17 mouse cellular contexts compared by ENCODE assay signal in the genomic region with DNA sequence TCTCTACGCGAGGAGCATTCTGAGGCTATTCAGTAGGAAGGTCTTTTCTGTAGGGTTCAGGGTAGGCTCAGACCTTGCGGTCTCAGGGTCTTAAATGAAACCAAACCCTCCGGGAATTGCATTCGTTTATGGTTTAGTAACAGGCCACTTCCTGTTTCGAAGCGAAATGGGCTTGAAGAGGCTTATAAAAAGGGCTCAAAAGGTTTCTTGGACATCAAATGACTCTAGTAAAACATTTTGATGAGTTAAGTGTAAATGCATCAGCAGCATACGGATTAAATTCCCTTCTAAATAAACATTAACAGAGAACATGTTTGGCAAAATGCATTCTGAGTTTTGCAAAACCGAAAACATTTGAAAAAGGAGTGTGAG.
DNase-seq lines count a peak whose midpoint lies in the region; ATAC-seq and TF ChIP-seq lines count a peak whose summit lies in the region.
"Had no signal": no experiment of that assay in that cellular context is flagged by ENCODE, and none has a peak within 500 bp of the region (broad histone marks: within the 10 kb centered on the region; RNA-seq: fewer than 3 reads in every experiment).

No protein-coding gene starts in this region.

- H3K4me1 ChIP-seq in kidney, embryonic 16.5 days (ENCODE audit: insufficient read depth, low read length), result 0 out of 2 replicates have a peak, but pooled peaks cover 4% of the 10 kb centered on the region
- H3K4me1 ChIP-seq in embryonic facial prominence, embryonic 14.5 days (ENCODE audit: control insufficient read depth, insufficient read depth, low read length), result peaks cover 11% of the 10 kb centered on the region; the same call in 1 of the 2 replicates
- peaks cover 10% of the 10 kb centered on the region for H3K4me1 ChIP-seq in stomach, embryonic 14.5 days (ENCODE audit: control insufficient read depth, insufficient read depth, low read length)
- no peaks in the 10 kb centered on the region for H3K4me1 ChIP-seq in cerebellum, adult 2 months (ENCODE audit: control insufficient read depth, insufficient read depth, low read length)
- H3K4me1 ChIP-seq: liver, embryonic 12.5 days; neural tube, embryonic 15.5 days had no signal

- H3K4me3 ChIP-seq in kidney, embryonic 16.5 days (ENCODE audit: low read length), result no peak overlapping the region
- no peak overlapping the region for H3K4me3 ChIP-seq in embryonic facial prominence, embryonic 14.5 days (ENCODE audit: low read depth, low read length)
- H3K4me3 ChIP-seq in stomach, embryonic 14.5 days (ENCODE audit: low read depth, low read length), result no peak overlapping the region
- no peak overlapping the region for H3K4me3 ChIP-seq in cerebellum, adult 2 months (replicated peaks; ENCODE audit: insufficient read depth, low read depth, low read length)
- H3K4me3 ChIP-seq: heart, adult 2 months; left cerebral cortex, adult 2 months; liver, embryonic 12.5 days; neural tube, embryonic 15.5 days had no signal

- H3K27ac ChIP-seq in kidney, embryonic 16.5 days (ENCODE audit: low read length), result peak overlapping the region; percentile 56
- peak overlapping the region; percentile 23 for H3K27ac ChIP-seq in embryonic facial prominence, embryonic 14.5 days (replicated peaks; ENCODE audit: low read depth, low read length)
- peak overlapping the region; percentile 88 for H3K27ac ChIP-seq in stomach, embryonic 14.5 days (ENCODE audit: low read length)
- H3K27ac ChIP-seq in cerebellum, adult 2 months (ENCODE audit: insufficient read depth, low read length), result no peak overlapping the region
- H3K27ac ChIP-seq: heart, adult 2 months; left cerebral cortex, adult 2 months; liver, embryonic 12.5 days; macrophage; neural tube, embryonic 15.5 days had no signal

- H3K4me2 ChIP-seq in kidney, embryonic 16.5 days (replicated peaks; ENCODE audit: low read depth, low read length), result no peak overlapping the region
- H3K4me2 ChIP-seq in embryonic facial prominence, embryonic 14.5 days (ENCODE audit: low read depth, low read length), result peak overlapping the region; percentile 3; the same call in 1 of the 2 replicates
- peak overlapping the region; percentile 8; the same call in 1 of the 2 replicates for H3K4me2 ChIP-seq in stomach, embryonic 14.5 days (replicated peaks; ENCODE audit: low read depth, low read length)
- H3K4me2 ChIP-seq: liver, embryonic 12.5 days; neural tube, embryonic 15.5 days had no signal

- 30% methylated on average over 9 of the region's 9 CpGs for WGBS in kidney, embryonic 16.5 days
- WGBS in embryonic facial prominence, embryonic 14.5 days, result 35% methylated on average over 9 of the region's 9 CpGs
- WGBS in stomach, embryonic 14.5 days, result 35% methylated on average over 9 of the region's 9 CpGs
- WGBS in cerebellum, adult 2 months, result 89% methylated on average over 9 of the region's 9 CpGs

- no peak for DNase-seq in kidney, postnatal 25 days
- DNase-seq in embryonic facial prominence, embryonic 14.5 days (ENCODE audit: low spot score), result peak; percentile 72
- peak; percentile 33 for DNase-seq in hindlimb bud, embryonic 11.5 days (ENCODE audit: extremely low spot score, low read depth, low spot score)
- no peak for DNase-seq in thymus, postnatal 10 days (ENCODE audit: low spot score in 2 of 2)
- no peak for DNase-seq in cerebellum, adult 2 months
- DNase-seq: cerebellum, adult 9-11 months; heart, adult 2 months; right cerebral cortex, adult 18-20 months; thymus, postnatal 14 days had no signal

- H3K9ac ChIP-seq in kidney, embryonic 16.5 days (replicated peaks; ENCODE audit: low read length), result no peak overlapping the region
- H3K9ac ChIP-seq in embryonic facial prominence, embryonic 14.5 days (ENCODE audit: low read depth, low read length), result no peak overlapping the region
- no peak overlapping the region for H3K9ac ChIP-seq in stomach, embryonic 14.5 days (replicated peaks; ENCODE audit: low read depth, low read length)
- H3K9ac ChIP-seq: liver, embryonic 12.5 days; neural tube, embryonic 15.5 days had no signal

- H3K27me3 ChIP-seq in kidney, embryonic 16.5 days (ENCODE audit: insufficient read depth, low read length), result no peaks in the 10 kb centered on the region
- no peaks in the 10 kb centered on the region for H3K27me3 ChIP-seq in embryonic facial prominence, embryonic 14.5 days (replicated peaks; ENCODE audit: control insufficient read depth, insufficient read depth, low read length)
- H3K27me3 ChIP-seq in stomach, embryonic 14.5 days (ENCODE audit: control insufficient read depth, insufficient read depth, low read length), result no peaks in the 10 kb centered on the region
- no peaks in the 10 kb centered on the region for H3K27me3 ChIP-seq in cerebellum, adult 2 months (ENCODE audit: control insufficient read depth, insufficient read depth, low read length)
- H3K27me3 ChIP-seq: CH12.LX; liver, embryonic 12.5 days; neural tube, embryonic 15.5 days; Patski had no signal

- no peak for TF ChIP-seq POLR2A in cerebellum, adult 2 months (IDR thresholded peaks at IDR 0.05; ENCODE audit: borderline replicate concordance, insufficient read depth, low read length)

- no peaks in the 10 kb centered on the region for H3K9me3 ChIP-seq in kidney, embryonic 16.5 days (ENCODE audit: low read length)
- H3K9me3 ChIP-seq in embryonic facial prominence, embryonic 14.5 days (ENCODE audit: control insufficient read depth, low read length), result no peaks in the 10 kb centered on the region
- no peaks in the 10 kb centered on the region for H3K9me3 ChIP-seq in stomach, embryonic 14.5 days (ENCODE audit: control insufficient read depth, low read depth, low read length)
- H3K9me3 ChIP-seq: liver, embryonic 12.5 days; neural tube, embryonic 15.5 days had no signal

- TF ChIP-seq CTCF in cerebellum, adult 2 months (IDR thresholded peaks at IDR 0.05; ENCODE audit: borderline replicate concordance, insufficient read depth, low read depth, low read length), result no peak

- H3K36me3 ChIP-seq in kidney, embryonic 16.5 days (ENCODE audit: insufficient read depth, low read length), result no peaks in the 10 kb centered on the region
- H3K36me3 ChIP-seq in embryonic facial prominence, embryonic 14.5 days (ENCODE audit: control insufficient read depth, insufficient read depth, low read length), result no peaks in the 10 kb centered on the region
- no peaks in the 10 kb centered on the region for H3K36me3 ChIP-seq in stomach, embryonic 14.5 days (ENCODE audit: control insufficient read depth, insufficient read depth, low read length)
- H3K36me3 ChIP-seq: liver, embryonic 12.5 days; neural tube, embryonic 15.5 days had no signal

- no peak for ATAC-seq in kidney, embryonic 16.5 days (ENCODE audit: low FRiP score, low TSS enrichment)
- ATAC-seq in embryonic facial prominence, embryonic 14.5 days (ENCODE audit: low read depth), result 0 out of 2 replicates have a peak, but pooled peaks have one; percentile 15
- no peak; the same call in 1 of the 2 replicates for ATAC-seq in stomach, embryonic 14.5 days (ENCODE audit: insufficient number of reproducible peaks, insufficient read depth, low FRiP score, low read depth)
- ATAC-seq: liver, embryonic 12.5 days; Patski had no signal

Comparison
In these comparisons a context has a peak if more than half of its experiments do, and no peak if none do; other contexts are left out.
1. DNase-seq: peak in embryonic facial prominence, embryonic 14.5 days (single experiment) and hindlimb bud, embryonic 11.5 days (single experiment); none in kidney, postnatal 25 days (0 of 2), thymus, postnatal 10 days (0 of 2) and cerebellum, adult 2 months (0 of 2).